Mouse (Mus musculus): ENCODE results near the gene Slc22a7.
A peak's percentile ranks its signal among the peaks of the same experiment; 100 is the strongest.

The Slc22a7 gene

GRCm38 (mm10) chr17:46436672-46437366 is 1.4 kb downstream of the Slc22a7 start:
- DNase-seq (ENCODE audit: extremely low spot score, low spot score) = no peak

GRCm38 (mm10) chr17:46433627-46434026 is 4.6 kb downstream of the Slc22a7 start:
- no peak for DNase-seq (ENCODE audit: extremely low spot score, low spot score)

GRCm38 (mm10) chr17:46428761-46429414 is 9.4 kb downstream of the Slc22a7 start, which contains the start of gene Crip3:
Gene Crip3 (plus strand): TSS chr17:46428926.
- no peak for DNase-seq (ENCODE audit: extremely low spot score, low spot score)

DNA sequence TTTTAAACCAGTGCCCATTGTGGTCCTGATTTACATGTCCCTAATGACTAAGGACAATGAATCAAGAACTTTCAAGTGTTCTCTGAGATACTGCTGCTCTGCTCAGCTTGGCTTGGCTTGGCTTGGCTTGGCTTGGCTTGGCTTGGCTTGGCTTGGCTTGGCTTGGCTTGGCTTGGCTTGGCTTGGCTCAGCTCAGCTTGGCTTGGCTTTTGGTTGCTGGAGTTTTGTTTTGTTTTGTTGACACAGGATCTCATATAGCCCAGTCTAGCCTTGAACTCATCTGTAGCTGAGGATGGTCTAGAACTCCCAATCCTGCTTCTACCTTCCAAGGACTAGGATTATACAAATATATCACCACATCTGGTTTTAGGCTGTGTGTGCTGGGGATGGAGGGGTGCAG is 11.8 kb downstream of the Slc22a7 start:
- DNase-seq (ENCODE audit: extremely low spot score, low spot score) = no peak

DNA sequence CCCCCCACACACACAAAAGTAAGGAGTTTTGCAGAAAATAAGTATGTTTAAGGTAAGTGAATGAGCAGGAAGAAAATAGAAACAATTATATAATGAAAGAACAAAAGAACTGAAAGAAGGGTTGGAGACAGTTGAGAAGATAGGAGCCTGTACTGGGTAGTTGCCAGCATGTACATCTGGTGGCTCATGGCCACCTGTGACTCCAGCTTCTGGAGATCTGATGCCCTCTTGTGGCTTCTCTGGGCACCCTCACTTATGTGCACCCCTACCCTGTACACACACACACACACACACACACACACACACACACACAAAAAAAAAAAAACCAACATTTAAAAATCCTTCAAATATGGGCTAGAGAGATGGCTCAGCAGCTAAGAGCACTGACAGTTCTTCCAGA is 18.5 kb downstream of the Slc22a7 start:
- DNase-seq (ENCODE audit: extremely low spot score, low spot score) = no peak

GRCm38 (mm10) chr17:46418628-46419027 is 19.6 kb downstream of the Slc22a7 start:
- DNase-seq (ENCODE audit: extremely low spot score, low spot score) = no peak

- no peak for DNase-seq (ENCODE audit: extremely low spot score, low spot score)
Measured at GRCm38 (mm10) chr17:46408478-46408877, 29.8 kb downstream of the Slc22a7 start.

GRCm38 (mm10) chr17:46394631-46395030 is 43.6 kb downstream of the Slc22a7 start:
- DNase-seq (ENCODE audit: extremely low spot score, low spot score) = no peak

DNA sequence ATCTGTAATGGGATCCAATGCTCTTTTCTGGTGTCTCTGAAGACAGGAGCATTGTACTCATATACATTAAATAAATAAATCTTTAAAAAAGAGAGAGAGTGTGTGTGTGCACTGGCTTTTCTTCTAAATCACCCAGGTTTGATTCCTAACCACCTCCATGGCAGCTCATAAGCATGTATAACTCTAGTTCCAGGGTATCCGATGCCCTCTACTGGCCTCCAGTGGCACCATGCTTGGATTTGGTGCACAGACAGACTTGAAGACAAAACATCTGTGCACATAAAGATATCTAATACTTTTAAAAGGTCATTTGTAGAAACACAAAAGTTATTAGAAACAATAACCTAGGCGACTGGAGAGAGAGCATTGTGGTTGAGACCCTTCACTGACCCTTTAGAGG is 45.2 kb downstream of the Slc22a7 start:
- peak; percentile 19 for DNase-seq (ENCODE audit: extremely low spot score, low spot score)

- DNase-seq (ENCODE audit: extremely low spot score, low spot score) = no peak
Measured at GRCm38 (mm10) chr17:46388200-46388599, 50.1 kb downstream of the Slc22a7 start.

DNA sequence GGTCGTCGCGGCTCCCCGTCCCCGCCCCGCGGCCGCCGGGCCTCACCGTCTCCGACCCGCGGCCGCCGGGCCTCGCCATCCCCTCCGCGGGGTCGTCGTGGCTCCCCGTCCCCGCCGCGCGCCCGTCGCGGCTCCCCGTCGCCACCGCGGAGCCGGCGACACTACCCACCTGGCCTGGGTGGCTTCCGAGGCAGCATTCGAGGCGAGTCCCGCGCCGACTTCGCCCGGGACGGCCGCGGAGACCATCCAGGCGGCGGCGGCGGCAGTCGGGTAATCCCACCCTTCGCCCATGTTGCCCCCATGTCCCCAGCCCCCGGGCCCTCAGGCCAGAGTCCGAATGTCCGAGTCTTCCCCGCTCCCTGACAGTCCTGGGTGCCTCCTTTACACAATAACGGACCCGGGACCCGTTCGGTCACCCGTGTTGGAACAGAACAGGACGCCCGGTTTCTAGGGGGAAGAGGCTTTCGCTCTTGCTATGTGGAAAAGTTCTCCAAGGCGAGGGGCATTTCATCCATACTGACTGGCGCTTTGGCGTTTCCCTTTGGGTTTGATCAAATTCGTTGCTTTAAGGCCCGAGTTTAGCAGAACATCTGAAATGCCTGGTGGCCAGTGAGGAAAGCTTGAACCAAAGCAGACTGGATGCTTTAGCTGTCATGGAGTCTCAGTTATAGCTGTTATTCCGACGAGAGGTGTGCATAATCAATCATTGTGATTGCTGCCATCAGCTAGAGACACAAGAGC is 54.0 kb downstream of the Slc22a7 start:
- peak; percentile 71 for DNase-seq (ENCODE audit: extremely low spot score, low spot score)

GRCm38 (mm10) chr17:46383294-46384060 is 54.8 kb downstream of the Slc22a7 start, which contains the start of gene Zfp318:
Gene Zfp318 (plus strand): TSS chr17:46383731.
- DNase-seq (ENCODE audit: extremely low spot score, low spot score) = peak; percentile 98
